Mouse (Mus musculus) thymus, postnatal 25 days (tissue): Measurements from ENCODE around the gene Pkn2.

ENCODE experiments used
- DNase-seq: peaks from one replicate; pipeline ENCODE4 v3.0.0; 2022

Gene Pkn2

DNA sequence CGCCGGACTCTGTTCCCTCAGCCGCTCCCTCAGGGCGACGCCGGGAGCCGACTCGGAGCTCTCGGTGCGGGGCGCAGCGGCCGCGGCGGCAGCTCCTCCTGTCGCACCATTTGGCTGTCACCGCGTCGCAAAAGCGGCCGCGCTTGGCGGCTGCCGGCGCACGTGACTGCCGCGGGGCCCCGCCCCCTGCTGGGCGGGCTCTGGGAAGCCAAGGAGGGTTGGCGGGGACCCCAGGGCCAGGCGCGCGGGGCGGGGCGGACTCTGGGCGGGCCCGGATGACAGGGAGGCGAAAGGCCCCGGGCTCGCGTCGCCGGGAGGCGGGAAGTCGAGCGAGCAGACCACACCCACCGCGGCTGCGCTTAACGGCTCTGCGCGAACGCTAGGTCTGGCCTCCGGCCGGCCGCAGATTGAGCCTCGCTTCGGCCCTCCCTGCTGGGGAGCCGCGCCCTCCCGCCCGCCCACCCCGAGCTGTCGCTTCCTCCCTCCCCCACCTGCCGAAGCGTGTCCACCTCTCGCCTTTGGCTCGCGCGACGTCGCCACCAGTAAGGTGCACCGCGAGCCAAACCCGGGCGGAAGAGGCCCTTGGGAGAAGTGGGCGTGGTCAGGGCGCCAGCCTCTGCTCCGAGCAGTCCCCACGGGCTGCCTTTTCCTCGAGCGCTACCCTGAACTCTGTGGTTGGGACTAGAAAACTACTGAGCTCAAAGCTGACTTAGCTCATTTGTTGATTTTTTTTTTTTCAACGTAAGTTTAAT is at the start of gene Pkn2:
Gene Pkn2, minus strand, starts transcription at position 133 of the 752 bp plus-strand sequence.
- DNase-seq, result peak; percentile 99

DNA sequence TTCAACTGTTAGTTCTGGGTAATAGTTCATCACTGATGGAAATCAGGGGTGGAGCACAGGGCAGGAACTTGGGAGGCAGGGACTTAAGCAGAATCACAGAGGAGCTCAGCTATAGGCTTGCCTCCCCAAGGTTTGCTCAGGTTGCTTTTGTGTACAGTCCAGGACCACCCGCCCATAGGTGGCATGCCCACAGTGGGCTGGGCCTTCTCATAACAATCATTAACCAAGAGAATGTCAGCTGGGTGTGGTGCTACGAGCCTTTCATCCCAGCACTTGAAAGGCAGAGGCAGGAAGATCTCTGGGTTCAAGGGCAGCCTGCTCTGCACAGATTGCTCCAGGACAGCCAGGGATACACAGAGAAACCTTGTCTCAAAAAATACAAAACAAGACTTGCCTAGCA is 48.1 kb upstream of the Pkn2 start:
- DNase-seq, result no peak

DNA sequence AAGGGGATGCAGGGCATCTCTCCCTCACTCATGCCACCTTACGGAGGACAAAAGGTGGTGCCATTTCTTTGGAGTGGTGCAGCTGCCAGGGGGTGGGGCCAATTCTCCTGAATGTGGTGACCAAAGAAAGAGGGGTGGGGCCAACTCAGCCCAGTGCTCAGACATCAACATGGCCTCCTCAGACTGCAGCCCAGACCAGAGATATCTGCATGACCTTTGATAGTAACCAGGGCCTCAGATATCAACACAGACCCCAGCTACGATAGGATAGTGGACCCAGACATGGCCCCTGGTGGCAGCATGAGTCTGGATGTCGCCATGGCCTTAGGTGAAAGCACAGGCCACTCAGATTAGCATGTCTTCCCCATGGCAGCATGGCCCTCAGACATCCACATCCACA is 45.5 kb upstream of the Pkn2 start:
- DNase-seq, result no peak

DNA sequence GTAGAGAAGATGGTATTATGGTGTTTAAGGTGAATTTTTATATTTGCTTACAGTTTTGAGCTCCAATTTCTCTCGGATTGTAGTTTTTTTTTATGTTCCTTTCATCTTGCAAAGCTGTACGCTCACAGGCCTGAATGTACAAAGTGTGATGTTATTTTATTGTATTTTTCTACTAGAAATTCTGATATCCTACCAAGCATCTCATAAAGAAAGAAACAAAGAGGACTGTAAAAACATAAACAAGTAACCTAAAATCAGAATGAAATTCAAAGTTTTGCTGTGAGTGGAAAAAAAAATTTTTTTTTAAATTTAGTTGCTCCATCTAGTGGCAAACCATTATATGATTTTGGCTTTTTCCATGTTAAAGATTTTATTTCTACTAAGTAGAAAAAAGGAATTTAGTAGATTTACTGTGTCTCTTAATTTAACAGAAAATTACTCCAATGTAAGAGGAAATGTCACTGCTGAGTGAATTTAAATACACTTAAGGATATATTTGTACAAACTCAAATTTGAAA is 43.1 kb upstream of the Pkn2 start:
- no peak for DNase-seq

DNA sequence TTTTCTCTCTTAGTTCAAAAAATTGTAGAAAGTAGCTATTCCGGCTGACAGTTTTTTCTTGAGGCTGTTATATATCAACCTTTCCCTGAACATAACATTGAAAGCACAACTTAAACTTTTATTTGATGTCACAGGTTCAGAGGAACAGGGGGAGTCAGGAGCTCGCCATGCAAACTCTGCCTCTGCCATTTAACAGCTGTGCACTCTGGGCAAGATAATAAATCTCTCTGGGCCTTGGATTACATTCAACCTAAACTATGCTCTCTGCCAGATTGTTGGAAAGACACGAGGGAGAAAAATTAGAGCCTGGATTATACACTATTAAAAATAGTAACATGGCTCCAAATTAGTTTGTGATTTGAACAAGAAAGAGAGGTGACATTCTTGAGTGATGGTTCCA is 37.3 kb upstream of the Pkn2 start:
- DNase-seq, result no peak

DNA sequence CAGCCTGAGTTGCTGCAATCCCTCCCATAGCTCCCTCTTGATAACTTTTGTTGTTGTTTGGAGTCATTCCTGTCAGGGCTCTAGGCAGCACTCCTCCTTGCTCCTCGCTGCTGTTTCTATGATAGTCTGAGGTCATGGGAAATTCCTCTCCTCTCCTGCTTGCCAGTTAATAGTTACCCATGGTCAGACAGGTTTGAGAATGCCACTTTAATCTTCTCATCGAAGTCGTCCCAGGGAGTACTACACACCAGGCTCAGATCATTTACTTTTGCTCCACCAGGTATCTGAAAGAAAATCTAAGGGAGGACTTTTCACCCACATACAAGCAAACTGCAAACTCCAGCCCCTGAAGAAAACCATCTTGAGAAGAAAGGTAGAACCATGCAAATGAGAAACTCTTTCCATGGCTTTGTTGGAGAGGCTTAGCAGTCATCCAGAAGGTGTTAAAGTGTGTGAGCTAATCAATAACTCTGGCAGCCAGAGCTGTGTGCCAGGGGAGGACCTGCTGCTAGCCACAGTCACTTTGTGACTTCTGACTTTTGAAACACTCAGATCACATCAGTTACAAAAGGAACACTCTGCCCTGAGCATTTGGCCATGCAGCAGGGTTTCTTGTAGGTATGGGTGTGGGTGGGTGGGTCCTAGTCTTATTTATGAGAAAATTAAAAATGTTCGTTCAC is 36.1 kb upstream of the Pkn2 start:
- no peak for DNase-seq

DNA sequence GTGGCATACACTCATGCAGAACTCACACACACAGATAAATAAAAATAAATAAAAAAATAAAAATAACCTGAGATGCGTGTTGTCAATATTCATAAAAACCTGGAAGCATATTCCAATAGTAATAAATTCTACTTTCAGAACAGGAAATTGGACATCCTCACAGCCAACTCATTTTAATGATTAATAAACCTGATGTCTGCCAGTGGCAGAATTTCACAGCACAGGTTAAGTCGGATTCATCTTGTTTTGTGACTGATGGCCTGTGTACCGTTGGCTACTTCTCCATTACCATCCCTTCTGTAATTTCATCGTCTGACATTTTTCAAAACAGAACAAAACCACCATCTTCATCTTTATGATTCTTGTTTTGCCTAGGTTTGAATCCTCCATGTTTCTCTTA is 35.4 kb upstream of the Pkn2 start:
- DNase-seq, result no peak

DNA sequence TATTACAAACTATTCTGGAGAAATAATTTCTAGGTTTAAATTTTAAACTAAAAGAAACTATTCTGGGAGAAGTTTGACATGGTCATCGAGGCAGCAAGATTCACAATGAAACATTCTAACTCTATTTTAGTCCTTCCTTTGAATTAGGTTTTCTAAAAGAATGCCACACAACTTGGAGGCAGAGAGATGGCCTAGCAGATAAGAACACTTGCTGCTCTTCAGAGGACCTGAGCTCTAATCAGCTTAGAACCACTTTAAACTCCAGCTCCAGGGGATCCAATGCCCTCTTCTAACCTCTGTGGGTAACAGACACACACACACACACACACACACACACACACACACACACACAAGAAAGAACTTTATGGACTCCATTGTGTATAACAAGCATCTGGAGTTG is 31.5 kb upstream of the Pkn2 start:
- DNase-seq, result no peak

DNA sequence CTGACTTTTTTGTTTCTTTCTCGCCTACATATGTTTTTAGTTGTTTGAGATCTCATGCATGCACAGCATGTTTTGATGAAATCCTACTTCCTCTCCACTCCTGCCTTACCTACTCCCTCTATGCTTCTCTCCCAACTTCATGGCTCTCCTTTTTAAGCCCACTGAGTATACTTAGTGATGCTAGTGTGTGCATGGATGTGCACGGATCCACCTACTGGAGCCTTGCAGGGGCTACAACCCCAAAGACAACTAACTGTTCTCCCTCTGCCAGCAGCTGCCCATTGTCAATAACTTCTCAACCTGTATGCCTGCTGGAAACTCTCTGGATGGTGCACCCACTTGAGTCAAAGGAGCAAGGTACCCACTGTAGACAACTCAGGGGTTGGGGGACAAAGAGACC is 17.9 kb upstream of the Pkn2 start:
- DNase-seq, result no peak

DNA sequence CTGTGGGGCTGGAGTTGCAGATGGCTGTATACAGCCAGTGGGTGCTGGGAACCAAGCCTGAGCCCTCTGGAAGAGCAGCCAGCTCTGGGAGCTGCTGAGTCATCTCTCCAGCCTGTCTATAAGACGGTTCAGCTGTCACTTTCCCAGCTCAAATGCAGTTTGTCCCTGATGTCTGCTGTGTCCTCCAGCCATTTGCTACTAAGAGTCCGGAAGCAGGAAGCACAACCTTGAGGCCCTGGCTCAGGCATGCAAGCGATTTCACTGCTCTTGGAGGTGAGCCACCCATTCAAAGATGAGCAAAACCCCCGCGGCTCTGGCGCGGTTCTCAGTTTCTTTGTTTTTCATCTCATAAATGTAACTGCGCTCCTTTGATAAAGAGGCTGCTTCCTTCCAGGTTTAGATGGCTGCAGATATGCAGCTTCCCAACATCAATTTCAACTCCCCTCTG is 17.2 kb upstream of the Pkn2 start:
- DNase-seq, result peak; percentile 52

DNA sequence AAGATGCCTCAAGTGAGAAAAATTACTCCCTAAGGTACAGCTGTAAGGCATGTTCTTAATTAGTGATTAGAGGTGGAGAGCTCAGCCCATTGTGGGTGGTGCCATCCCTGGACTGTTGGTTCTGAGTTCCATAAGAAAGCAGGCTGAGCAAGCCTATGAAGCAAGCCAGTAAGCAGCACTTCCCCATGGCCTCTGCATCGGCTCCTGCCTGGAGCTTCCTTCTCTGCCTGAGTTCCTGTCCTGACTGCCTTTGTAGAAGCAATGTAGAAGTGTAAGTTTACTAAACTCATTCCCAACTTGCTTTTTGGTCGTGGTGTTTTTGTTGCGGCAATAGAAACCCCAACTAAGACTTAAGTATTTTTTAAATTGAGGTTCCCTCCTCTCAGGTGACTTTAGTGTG is 8.6 kb upstream of the Pkn2 start:
- no peak for DNase-seq

DNA sequence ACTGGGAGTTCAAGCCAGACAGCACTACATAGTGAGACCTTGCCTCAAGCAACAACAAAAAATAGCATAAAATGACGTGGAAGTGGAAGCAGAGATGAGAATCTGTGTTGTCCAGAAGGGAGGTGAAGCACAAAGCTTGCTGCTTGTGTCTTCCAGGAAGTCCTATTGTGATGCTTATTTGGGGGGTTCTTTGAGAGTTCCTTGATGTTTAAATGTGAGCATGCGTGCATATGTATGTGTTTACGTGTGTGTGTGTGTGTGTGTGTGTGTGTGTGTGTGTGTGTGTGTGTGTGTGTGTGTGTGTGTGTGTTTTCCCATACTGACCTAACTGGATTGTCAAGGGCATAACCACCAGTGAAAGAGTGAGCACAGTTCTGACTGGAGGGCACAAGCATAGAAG is 5.2 kb upstream of the Pkn2 start:
- no peak for DNase-seq

DNA sequence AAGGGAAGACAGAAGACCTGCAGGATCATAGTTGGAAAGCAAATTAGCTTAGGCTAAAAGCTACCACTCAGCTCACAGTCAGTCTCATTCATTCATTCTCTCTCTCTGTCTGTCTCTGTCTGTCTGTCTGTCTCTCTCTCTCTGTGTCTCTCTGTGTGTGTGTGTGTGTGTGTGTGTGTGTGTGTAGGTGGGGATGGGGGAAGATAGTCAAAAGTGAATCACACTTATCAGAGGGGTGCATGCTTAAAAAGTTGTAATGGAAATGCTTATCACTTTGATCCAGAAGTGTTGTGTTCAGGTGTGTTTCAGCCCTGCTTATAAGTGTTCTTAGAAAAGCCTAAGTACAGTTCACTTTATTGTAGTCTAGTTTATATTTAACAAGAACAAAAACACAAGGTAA is 2.8 kb upstream of the Pkn2 start:
- no peak for DNase-seq

DNA sequence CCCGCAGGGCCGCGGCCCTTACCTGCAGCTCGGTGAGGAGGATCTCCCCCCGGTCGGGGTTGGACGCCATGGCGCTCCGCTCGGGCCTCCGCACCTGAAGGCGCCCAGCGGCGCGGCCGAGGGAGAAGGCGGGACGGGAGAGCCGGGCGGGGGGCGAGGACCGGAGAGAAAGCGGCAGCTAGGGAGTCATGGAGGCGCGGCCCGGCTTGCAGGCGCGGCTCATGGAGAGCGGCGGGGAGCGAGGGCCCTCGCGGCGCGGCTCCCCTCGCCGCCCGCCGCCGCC is 274 bp downstream of the Pkn2 start:
- no peak for DNase-seq

DNA sequence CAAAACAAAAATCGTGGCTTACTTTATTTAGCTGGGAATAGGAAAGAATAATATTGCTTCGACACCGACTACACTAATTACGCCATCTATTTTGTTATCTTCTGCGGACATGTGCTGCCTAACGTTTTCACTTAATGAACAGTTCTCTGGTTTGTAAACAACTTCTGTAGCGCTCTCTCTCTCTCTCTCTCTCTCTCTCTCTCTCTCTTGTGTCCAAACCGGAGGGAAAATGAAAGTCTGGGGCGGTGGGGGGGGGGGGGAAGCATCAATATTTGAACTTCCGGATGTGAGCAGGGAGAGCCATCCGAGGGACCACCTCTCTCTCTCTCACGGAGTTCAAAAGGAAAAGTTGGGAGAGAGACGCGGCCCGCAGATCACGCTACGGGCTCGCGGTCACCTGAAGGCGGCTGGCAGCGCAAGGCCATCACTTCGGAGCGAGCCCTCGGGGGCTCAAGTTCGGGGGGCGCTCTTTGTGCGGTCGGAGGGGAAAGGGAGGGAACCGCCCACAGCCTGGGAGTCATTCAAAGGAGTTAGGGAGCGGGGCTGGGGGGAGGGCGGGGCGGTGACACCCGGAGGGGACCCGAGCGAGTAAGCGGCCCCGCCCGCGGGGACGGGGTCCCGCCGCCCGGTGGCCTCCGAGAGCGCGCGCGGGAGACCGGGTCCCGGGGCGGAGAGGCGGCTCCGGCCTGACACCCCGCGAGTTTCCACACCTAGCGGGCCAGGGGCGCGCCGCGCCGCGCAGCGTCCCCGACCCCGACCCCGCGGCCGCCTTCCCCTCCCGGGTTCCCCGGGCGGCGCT is 815 bp downstream of the Pkn2 start:
- peak; percentile 66 for DNase-seq

DNA sequence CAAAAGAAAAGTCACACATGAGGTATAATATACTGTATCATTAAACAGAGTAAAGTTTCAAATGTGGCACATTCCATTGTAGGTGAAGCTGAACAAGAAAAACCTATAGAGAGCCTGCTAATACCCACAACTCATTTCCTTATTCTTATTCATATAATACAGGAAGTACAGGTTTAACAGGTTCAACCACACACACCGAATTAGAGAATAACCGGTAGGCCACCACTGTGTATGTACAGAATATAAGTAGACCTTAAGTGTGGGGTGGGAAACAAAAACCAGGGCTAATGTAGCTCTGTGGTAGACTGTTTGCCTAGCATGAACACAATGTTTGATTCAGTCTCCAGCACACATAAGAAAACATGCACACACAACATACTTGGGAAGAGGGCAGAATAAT is 18.6 kb downstream of the Pkn2 start:
- no peak for DNase-seq

DNA sequence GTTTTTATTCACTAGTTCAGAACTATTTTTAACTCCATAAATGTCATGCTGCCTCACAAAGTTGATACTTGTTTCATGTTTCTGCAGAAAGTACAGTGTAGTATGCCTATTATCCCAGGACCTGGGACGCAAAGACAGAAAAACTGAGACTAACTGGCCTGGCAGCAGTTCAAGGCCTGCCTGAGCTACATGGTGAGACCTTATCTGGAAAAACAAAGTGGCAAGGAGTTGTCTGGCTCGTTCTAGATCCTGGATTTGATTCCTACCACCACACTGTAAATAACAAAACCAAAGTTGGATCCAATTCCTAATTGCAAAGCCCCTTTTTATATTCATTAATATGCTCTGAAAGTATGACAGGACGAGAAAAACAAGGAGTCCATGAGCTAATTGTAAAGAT is 25.0 kb downstream of the Pkn2 start:
- DNase-seq, result no peak

DNA sequence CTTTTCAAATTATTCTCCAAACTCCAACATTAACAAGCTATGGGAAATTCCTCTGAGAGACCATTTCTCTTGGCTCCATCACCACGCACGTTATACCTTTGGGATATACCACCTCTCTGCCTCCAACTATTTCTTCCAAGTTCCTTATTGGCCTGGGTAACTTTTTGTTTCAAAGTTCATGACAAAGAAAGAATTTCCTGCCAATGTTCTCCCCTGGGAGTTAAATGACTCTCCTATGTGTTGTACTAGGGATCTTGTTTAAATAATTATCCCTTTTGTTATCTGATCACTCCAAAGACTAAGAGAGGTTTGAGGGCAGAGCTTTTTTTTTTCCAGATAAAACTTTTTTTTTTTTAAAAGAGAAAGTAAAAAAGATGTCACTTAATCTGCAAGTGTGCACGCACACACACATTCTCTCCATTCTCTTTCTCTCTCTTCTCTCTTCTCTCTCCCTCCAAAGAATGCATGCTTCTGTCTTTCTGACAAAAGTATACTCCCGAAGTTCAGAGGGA is 25.8 kb downstream of the Pkn2 start:
- DNase-seq, result no peak

DNA sequence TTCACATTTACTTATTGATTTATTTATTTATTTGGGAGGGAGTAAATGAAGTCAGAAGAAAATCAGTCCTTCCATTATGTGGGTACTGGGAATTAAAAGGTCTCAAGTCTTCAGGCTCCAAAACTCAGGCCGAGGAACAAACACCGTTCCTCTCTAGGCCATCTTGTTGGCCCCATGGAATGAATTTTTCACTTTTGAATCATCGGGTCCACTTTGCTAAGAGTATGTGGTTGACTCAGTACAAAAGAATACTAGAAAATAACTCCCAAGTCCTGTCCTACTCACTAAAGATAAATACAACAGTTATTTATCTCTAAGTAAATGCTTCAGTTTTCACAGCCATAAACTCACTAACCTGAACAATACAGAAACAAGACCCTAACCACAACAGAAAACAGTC is 28.9 kb downstream of the Pkn2 start:
- no peak for DNase-seq

DNA sequence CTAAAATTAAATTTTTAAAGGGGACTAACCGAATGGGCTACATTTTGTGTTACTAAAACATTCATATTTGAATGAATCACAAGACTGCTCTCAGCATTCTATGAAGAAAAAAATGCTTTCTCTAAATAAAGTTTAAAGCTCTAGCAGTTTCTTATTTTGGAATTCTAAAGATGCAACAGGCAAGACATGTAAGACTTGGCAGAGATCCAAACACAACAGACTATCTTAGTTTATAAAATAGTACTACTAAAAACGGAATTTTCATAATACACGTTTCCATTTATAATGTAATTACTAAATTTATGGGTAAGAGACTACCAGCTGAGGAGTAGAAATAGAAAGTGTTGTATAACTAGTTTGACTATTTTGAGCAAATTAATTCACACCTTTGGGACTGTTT is 30.2 kb downstream of the Pkn2 start:
- no peak for DNase-seq

DNA sequence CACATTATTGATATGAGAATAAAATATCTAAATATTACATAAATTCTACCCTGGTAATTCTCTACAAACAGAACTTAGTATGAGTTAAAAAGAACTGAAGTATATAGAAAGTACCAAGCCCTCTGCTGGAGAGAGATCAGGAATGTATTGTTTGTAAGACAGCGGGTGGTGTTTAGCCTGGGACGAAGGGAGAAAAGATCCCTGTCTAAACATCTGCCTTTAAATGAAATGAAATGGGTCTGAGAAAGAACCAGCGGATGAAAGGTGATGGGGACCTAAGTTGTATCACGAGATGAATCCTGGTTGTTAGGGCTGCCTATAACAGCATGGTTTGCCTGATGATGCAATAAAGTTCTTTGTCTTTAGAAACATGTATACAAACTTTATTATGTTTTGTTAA is 41.8 kb downstream of the Pkn2 start:
- no peak for DNase-seq

DNA sequence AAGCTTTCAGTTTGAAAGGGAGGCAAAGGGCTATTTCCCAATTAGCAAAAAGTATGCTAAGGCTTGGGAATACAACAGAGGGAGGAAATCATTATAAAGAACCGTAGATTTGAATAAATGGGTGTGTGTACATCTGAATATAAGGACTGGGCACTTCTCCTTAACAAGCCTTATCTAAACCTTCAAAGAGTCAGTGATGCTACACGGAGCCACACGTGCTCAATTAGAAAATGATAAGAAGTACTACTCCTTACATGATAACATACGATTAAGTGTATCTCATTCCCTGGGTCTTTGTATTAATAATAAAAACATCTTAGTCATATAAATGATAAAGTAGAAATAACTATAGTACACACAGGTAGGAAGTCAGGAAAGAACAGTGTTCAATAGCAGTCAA is 47.0 kb downstream of the Pkn2 start:
- DNase-seq, result no peak

DNA sequence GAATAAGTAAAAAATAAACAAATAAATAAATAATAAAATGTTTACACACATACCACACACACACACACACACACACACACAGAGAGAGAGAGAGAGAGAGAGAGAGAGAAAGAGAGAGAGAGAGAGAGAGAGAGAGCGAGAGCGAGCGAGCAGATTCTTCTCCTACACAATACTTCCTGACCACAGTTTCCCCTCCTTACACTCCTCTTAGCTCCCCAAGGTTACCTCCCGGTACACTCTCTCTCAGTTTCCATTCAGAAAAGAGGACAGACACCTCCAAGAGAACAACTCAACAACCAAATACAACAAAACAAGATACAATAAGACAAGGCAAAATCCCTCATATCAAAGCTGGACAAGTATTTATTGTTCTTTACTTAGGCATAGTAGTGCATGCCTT is 47.8 kb downstream of the Pkn2 start:
- DNase-seq, result no peak

DNA sequence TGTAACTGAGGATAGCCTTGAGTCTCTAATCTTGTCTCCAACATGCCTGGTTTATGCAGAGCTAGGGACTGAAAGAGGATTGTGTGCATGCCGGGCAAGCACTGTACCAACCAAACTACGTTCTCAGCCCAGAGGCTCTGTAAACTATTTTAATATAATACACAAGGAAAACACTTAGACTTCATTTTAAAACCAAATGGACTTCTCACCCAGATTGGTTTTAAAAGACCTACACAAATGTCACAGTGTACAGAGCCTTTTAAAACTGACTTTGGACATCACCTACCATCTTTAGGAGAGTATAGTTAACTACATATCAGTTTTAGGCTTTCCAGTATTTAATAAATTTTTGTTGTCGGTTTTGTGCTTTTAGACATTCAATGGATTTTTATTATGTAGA is 48.9 kb downstream of the Pkn2 start:
- no peak for DNase-seq
